Mouse (Mus musculus) limb, embryonic 11.5 days (tissue): ENCODE measurements around the gene Nucb1. TPM values are rescaled to one million over a fixed set of nuclear protein-coding genes. Genes with fewer than 3 reads are reported as not detected.
"Not testable (repeated sequence)": the region's sequence is repeated elsewhere in the genome, so short reads cannot be mapped to it uniquely, and the experiment has no call there.

Experiments
- ATAC-seq: fragments of 200-750 bp; cut with Nextera tagmentation; 2 replicates; pipeline ENCODE4 v1.8.0; 2017; ENCODE audit warnings: low read depth; ENCODE audit not compliant: insufficient number of reproducible peaks, low FRiP score, low TSS enrichment
- DNase-seq: peaks from one replicate; pipeline ENCODE4 v3.0.0-alpha.2; 2015; ENCODE audit warnings: low spot score
- H3K27ac ChIP-seq: fragments of 300-500 bp; sonication (generic); replicated peaks from 2 replicates; pipeline ENCODE4 v1.5.1; 2014; ENCODE audit warnings: low read depth, mild to moderate bottlenecking, low read length
- H3K27me3 ChIP-seq: fragments of 300-500 bp; sonication (generic); 2 replicates; pipeline ENCODE4 v1.6.1; 2014; ENCODE audit warnings: mild to moderate bottlenecking, low read length, mixed read lengths; ENCODE audit not compliant: control insufficient read depth, insufficient read depth
- H3K36me3 ChIP-seq: fragments of 300-500 bp; sonication (generic); 2 replicates; pipeline ENCODE4 v1.6.1; 2014; ENCODE audit warnings: mild to moderate bottlenecking, low read length, moderate library complexity, mixed read lengths; ENCODE audit not compliant: control insufficient read depth, insufficient read depth
- H3K4me1 ChIP-seq: fragments of 300-500 bp; sonication (generic); 2 replicates; pipeline ENCODE4 v1.6.1; 2014; ENCODE audit warnings: low read length, mixed read lengths; ENCODE audit not compliant: control insufficient read depth, insufficient read depth
- H3K4me2 ChIP-seq: fragments of 300-500 bp; sonication (generic); 2 replicates; pipeline ENCODE4 v1.6.1; 2014; ENCODE audit warnings: low read depth, mild to moderate bottlenecking, moderate library complexity; ENCODE audit not compliant: severe bottlenecking
- H3K4me3 ChIP-seq: fragments of 300-500 bp; sonication (generic); 2 replicates; pipeline ENCODE4 v1.5.1; 2014; ENCODE audit warnings: low read depth, low read length
- H3K9ac ChIP-seq: fragments of 300-500 bp; sonication (generic); 2 replicates; pipeline ENCODE4 v1.6.1; 2014; ENCODE audit warnings: mild to moderate bottlenecking, low read length
- H3K9me3 ChIP-seq: fragments of 300-500 bp; sonication (generic); 2 replicates; pipeline ENCODE4 v1.6.1; 2016; ENCODE audit warnings: low read length; ENCODE audit not compliant: control insufficient read depth
- WGBS: fragments of 180-500 bp; shearing (Covaris S2); extraction: QIAGEN DNeasy Blood & Tissue Kit; methylation state at CpG from one replicate; pipeline ENCODE4 v1.1.7; 2014; 5-methylcytosine and 5-hydroxymethylcytosine counted together
- polyA plus RNA-seq: library from polyadenylated mRNA; unstranded; fragments of >200 nt; fragmentation: Nextera tagmentation; extraction: Ambion mirVana; gene quantifications from 2 replicates; pipeline ENCODE4 v1.2.1, GENCODE M21; 2014

Gene Nucb1
- polyA plus RNA-seq, 1 experiment from 2014 or later, result 122 TPM

DNA sequence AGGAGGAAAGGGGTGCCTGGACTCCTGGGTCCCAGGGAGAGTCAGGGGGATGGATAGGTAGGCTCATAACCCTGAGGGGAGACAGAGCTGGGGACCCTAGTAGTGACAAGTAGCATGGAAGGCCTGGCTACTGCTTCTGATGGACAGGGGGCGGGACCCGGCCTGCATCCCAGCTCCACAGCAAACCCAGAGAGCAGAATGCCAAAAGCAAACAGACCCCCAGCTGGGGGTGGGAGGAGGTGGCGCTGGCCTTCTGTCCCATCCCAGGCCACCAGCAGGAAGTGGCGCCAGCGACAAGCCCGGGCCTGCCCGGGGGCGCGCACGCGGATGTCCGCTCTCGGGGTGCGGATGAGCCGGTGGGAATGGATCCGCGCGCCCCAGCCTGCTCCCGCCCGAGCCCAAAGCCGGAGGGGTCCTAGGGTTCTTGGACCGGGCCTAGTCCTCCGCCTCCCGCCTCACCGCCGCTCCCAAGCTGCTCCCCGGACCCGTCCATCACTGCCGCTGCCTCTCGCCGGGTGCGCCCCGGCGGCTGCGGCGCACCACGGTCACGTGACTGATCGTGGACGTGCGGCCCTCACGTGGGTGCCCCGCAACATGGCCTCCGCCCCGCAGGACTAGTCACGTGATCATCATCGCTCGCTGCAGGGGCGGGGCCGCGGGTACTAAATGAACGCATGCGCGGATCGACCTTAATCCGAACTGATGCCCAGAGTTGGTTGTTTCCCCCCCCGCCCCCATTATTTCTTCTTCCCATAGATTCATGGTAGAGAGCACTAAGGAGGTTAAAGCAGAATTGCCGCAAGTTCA is 43.7 kb downstream of the Nucb1 start, which contains the start of gene Bax:
TSS of gene Bax (minus strand) at position 616 of the 807 bp plus-strand sequence.
- Histone ChIP-seq H3K27ac (0 out of 2 replicates have a peak within 1 kb of the TSS, but pooled peaks have one; percentile 26), H3K27me3 (no peaks in the 10 kb centered on the region), H3K9ac (peak within 1 kb of the TSS; percentile 83), H3K9me3 (no peaks in the 10 kb centered on the region), H3K4me2 (peak within 1 kb of the TSS; percentile 94), H3K4me1 (peaks cover 14% of the 10 kb centered on the region), H3K4me3 (peak within 1 kb of the TSS; percentile 90), H3K36me3 (peaks cover 10% of the 10 kb centered on the region)
- DNase-seq (peak; percentile 97), ATAC-seq (peak; percentile 77)
- under 1% methylated on average over 56 of the region's 58 CpGs for WGBS

DNA sequence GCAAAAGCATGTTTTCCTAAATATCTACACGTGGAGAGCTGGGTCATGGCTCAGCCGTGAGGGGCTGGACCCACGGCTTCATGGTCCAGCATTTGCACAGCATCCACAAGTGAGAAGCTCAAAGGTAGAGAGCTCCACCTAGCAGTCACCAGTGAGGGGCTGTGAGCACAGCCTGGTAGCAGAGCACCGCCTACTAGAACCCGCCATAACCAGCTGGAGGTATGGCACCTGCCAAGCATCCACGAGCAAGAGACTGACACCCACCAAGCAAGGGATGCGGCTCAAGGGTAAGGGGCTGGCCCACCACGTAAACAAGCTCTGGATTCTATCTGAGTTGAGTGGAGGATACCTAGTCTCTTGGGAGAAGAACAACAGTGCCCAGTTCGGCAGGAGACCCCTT is 44.7 kb downstream of the Nucb1 start:
- Histone ChIP-seq H3K9me3 (no peaks in the 10 kb centered on the region), H3K4me1 (peaks cover 17% of the 10 kb centered on the region), H3K4me3 (peak overlapping the region; percentile 90), H3K27ac (no peak overlapping the region), H3K27me3 (no peaks in the 10 kb centered on the region), H3K4me2 (peak overlapping the region; percentile 94), H3K36me3 (peaks cover 10% of the 10 kb centered on the region), H3K9ac (peak overlapping the region; percentile 83)
- 84% methylated on average over 9 of the region's 9 CpGs for WGBS
- DNase-seq, result no peak
- ATAC-seq, result no peak

DNA sequence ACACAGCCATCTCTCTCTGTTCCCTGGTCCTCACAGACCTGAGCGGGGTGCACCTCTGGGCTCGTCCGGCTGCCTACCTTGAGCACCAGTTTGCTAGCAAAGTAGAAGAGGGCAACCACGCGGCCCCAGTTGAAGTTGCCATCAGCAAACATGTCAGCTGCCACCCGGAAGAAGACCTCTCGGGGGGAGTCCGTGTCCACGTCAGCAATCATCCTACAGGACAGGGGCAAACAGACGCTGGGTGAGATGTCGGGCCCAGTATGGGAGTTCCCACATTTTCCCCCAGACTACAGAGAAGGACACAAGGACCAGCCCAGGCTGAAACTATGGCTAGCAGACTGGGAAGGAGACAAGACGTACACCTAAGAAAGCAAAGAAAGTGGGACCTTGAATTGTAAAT is 45.1 kb downstream of the Nucb1 start:
- ATAC-seq, result no peak
- Histone ChIP-seq H3K4me3 (peak overlapping the region; percentile 90; the same call in 1 of the 2 replicates), H3K4me2 (no peak overlapping the region), H3K27me3 (no peaks in the 10 kb centered on the region), H3K27ac (no peak overlapping the region), H3K4me1 (peaks cover 17% of the 10 kb centered on the region), H3K9me3 (no peaks in the 10 kb centered on the region), H3K36me3 (peaks cover 10% of the 10 kb centered on the region), H3K9ac (no peak overlapping the region)
- WGBS, result 96% methylated on average over 12 of the region's 12 CpGs
- no peak for DNase-seq

DNA sequence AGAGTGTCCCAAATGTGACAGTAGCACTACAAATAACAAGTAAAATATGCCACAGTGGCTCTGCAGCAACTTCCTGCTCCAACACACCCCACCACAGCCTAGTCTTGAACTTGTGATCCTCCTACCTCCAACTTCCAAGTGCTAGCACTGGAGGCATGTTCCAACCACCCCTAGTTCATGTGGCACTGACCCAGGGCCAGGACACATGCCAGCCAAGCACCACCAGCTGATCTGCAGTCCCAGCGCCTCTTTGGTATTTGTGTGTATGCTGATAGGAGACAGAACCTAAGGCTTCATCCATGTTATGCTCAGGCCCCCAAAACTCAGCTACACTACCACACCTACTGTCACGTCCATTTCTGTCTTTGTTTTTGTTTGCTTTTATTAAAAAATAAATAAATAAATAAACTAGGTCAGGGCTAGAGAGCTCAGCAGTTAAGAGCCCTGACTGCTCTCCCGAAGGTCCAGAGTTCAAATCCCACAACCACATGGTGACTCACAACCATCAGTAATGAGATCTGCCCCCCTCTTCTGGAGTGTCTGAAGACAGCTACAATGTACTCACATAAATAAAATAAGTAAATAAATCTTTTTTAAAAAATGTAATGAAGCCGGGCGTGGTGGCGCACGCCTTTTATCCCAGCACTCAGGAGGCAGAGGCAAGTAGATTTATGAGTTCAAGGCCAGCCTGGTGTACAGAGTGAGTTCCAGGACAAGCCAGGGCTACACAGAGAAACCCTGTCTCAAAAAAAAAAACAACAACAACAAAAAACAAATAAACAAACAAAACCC is 46.0 kb downstream of the Nucb1 start:
- Histone ChIP-seq H3K4me2 (no peak overlapping the region), H3K36me3 (peaks cover 10% of the 10 kb centered on the region), H3K27ac (no peak overlapping the region), H3K9ac (no peak overlapping the region), H3K4me3 (no peak overlapping the region), H3K27me3 (no peaks in the 10 kb centered on the region), H3K4me1 (peaks cover 17% of the 10 kb centered on the region), H3K9me3 (no peaks in the 10 kb centered on the region)
- ATAC-seq, result no peak
- WGBS, result 93% methylated on average over 7 of the region's 7 CpGs
- no peak for DNase-seq

DNA sequence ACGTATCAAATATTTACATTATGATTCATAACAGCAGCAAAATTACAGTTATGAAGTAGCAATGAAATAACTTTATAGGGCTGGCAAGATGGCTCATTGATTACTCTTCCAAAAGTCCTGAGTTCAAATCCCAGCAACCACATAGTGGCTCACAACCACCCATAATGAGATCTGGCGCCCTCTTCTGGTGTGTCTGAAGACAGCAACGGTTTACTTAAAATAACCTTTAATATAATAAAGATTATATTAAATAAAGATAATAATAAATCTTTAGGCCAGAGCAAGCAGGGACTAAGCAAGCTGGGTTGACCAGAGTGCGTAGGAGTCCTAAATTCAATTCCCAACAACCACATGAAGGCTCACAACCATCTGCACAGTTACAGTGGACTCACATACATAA is 47.3 kb downstream of the Nucb1 start:
- not testable (repeated sequence) for H3K27ac ChIP-seq, H3K27me3 ChIP-seq, H3K4me3 ChIP-seq, DNase-seq, H3K9ac ChIP-seq, H3K9me3 ChIP-seq, ATAC-seq, H3K4me2 ChIP-seq
- peaks cover 22% of the 10 kb centered on the region for H3K4me1 ChIP-seq
- WGBS, result 86% methylated on average over 4 of the region's 4 CpGs
- H3K36me3 ChIP-seq, result peaks cover 10% of the 10 kb centered on the region

DNA sequence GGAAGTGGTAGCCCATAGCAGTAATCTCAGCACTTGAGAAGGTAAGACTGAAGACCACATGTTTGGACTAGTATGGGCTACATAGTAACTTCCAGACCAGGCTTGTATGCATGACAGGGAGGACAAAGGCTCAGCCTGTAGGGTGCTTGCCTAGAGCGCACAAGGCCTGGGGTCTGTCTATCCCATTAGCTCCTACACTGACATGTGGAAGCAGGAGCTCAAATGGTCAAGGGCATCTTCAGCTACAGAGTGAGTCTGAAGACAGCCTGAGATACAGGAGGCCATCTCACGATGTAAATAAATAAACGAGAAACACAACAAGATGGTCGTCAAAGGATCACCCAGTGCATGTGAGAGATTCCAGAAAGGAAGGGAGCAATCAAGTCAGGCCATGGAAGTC is 47.9 kb downstream of the Nucb1 start:
- H3K4me3 ChIP-seq, result no peak overlapping the region
- WGBS, result 86% methylated on average over 4 of the region's 4 CpGs

DNA sequence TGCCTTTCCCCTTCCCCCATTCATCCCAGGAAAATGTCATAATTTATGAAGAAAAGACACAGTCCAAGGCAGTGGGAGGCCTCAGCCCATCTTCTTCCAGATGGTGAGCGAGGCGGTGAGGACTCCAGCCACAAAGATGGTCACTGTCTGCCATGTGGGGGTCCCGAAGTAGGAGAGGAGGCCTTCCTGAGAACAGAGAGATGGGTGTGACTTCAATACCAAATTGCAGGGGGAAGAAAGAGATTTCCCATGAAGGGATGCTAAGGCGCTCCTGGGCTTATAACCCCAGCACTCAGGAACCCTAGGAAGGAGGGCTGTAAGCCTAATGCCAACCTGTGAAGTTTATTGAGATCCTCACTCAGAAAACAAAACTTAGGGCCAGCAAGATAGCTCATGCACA is 48.4 kb downstream of the Nucb1 start:
- no peak overlapping the region; the same call in 1 of the 2 replicates for H3K9ac ChIP-seq
- 88% methylated on average over 4 of the region's 4 CpGs for WGBS
- H3K27me3 ChIP-seq, result no peaks in the 10 kb centered on the region
- DNase-seq (no peak), ATAC-seq (no peak)
- H3K4me3 ChIP-seq, result no peak overlapping the region
- peaks cover 21% of the 10 kb centered on the region for H3K36me3 ChIP-seq
- no peak overlapping the region for H3K4me2 ChIP-seq
- H3K4me1 ChIP-seq, result peaks cover 30% of the 10 kb centered on the region
- no peak overlapping the region for H3K27ac ChIP-seq
- no peaks in the 10 kb centered on the region for H3K9me3 ChIP-seq

More for the DNA sequence above, 47.9 kb downstream of the Nucb1 start:
- no peak for DNase-seq
- no peak overlapping the region for H3K4me2 ChIP-seq
- peaks cover 16% of the 10 kb centered on the region for H3K36me3 ChIP-seq
- no peak overlapping the region for H3K9ac ChIP-seq
- no peaks in the 10 kb centered on the region for H3K27me3 ChIP-seq
- H3K9me3 ChIP-seq, result no peaks in the 10 kb centered on the region
- H3K4me1 ChIP-seq, result peaks cover 28% of the 10 kb centered on the region
- no peak overlapping the region for H3K27ac ChIP-seq
- ATAC-seq, result no peak

DNA sequence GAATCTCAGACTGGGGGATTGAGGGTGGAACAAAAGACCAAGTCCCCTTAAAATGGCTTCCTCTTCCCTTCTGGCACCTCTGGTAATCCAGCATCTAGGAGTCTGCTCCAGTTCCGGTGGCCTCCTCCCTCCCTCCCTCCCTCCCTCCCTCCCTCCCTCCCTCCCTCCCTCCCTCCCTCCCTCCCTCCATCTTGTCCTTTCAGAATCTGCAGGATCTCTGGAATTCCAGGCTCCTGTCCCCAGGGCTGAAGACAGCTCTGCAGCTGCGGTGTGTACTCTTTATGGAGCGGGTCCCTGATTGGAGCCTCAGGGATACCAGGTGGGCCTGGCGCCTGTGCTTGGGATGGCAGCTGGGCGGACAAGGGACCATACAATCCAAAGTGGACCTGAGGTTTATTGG is 48.9 kb downstream of the Nucb1 start:
- H3K4me3 ChIP-seq, result no peak overlapping the region
- peaks cover 22% of the 10 kb centered on the region for H3K36me3 ChIP-seq
- 47% methylated on average over 5 of the region's 5 CpGs for WGBS
- peaks cover 31% of the 10 kb centered on the region for H3K4me1 ChIP-seq
- H3K9ac ChIP-seq, result no peak overlapping the region; the same call in 1 of the 2 replicates
- H3K27me3 ChIP-seq, result no peaks in the 10 kb centered on the region
- DNase-seq (no peak), ATAC-seq (no peak)
- peak overlapping the region; percentile 70 for H3K27ac ChIP-seq
- H3K4me2 ChIP-seq, result no peak overlapping the region
- no peaks in the 10 kb centered on the region for H3K9me3 ChIP-seq
